Mouse (Mus musculus): ENCODE results near the gene 2310022A10Rik. TPM values are rescaled to one million over a fixed set of nuclear protein-coding genes. Genes with fewer than 3 reads are reported as not detected.

2310022A10Rik gene
- polyA plus RNA-seq, 1 experiment from 2014 or later: 22.4 TPM

DNA sequence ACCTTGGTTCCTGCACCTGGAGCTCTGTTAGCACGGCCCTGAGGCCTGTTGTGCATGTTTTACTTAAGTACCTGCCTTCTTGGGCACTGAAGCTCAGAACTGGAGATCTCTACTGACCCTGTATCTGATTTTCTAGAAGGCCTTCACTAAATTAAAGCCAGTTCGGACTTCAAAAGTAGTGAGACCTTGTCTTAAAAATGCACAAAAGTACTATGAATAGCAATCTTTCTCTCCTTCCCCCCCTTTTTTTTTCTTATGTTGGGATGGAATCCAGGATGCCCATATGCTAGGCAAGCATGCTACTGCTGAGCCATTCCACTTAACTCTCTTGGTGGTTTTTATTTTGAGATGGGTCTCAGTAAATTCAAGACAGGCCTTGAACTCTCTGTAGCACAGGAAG, 49.1 kb downstream of the 2310022A10Rik start:
- no peak overlapping the region for H3K27ac ChIP-seq (ENCODE audit: low read depth, low read length)
- H3K4me3 ChIP-seq (ENCODE audit: low read depth, low read length): no peak overlapping the region
- WGBS: 90% methylated on average over 2 of the region's 2 CpGs
- H3K27me3 ChIP-seq (ENCODE audit: control insufficient read depth, insufficient read depth, low read length): no peaks in the 10 kb centered on the region
- H3K9ac ChIP-seq (ENCODE audit: low read depth, low read length): no peak overlapping the region
- DNase-seq (ENCODE audit: low spot score): no peak
- H3K9me3 ChIP-seq (ENCODE audit: control insufficient read depth, low read length): no peaks in the 10 kb centered on the region
- no peak overlapping the region for H3K4me2 ChIP-seq (replicated peaks; ENCODE audit: low read depth, low read length)
- ATAC-seq (ENCODE audit: low FRiP score): no peak
- H3K36me3 ChIP-seq (ENCODE audit: control insufficient read depth, insufficient read depth, low read length): no peaks in the 10 kb centered on the region
- peaks cover 6% of the 10 kb centered on the region; the same call in 1 of the 2 replicates for H3K4me1 ChIP-seq (replicated peaks; ENCODE audit: control insufficient read depth, insufficient read depth, low read length)

- no peak for DNase-seq (ENCODE audit: low spot score)
Measured at GRCm38 (mm10) chr7:27602835-27603234, 49.8 kb downstream of the 2310022A10Rik start.

GRCm38 (mm10) chr7:27604661-27605348, 51.8 kb downstream of the 2310022A10Rik start:
- Histone ChIP-seq H3K27me3 (ENCODE audit: control insufficient read depth, insufficient read depth, low read length) (no peaks in the 10 kb centered on the region), H3K9me3 (ENCODE audit: control insufficient read depth, low read length) (no peaks in the 10 kb centered on the region), H3K4me3 (ENCODE audit: low read depth, low read length) (no peak overlapping the region), H3K9ac (ENCODE audit: low read depth, low read length) (no peak overlapping the region), H3K4me2 (replicated peaks; ENCODE audit: low read depth, low read length) (no peak overlapping the region), H3K4me1 (replicated peaks; ENCODE audit: control insufficient read depth, insufficient read depth, low read length) (peaks cover 9% of the 10 kb centered on the region; the same call in 1 of the 2 replicates), H3K36me3 (ENCODE audit: control insufficient read depth, insufficient read depth, low read length) (no peaks in the 10 kb centered on the region), H3K27ac (ENCODE audit: low read depth, low read length) (no peak overlapping the region)
- 47% methylated on average over 5 of the region's 5 CpGs for WGBS
- no peak for DNase-seq (ENCODE audit: low spot score)
- ATAC-seq (ENCODE audit: low FRiP score): no peak

More at GRCm38 (mm10) chr7:27602835-27603234, 49.8 kb downstream of the 2310022A10Rik start:
- Histone ChIP-seq H3K9me3 (ENCODE audit: control insufficient read depth, low read length) (no peaks in the 10 kb centered on the region), H3K9ac (ENCODE audit: low read depth, low read length) (no peak overlapping the region), H3K4me2 (replicated peaks; ENCODE audit: low read depth, low read length) (no peak overlapping the region), H3K4me3 (ENCODE audit: low read depth, low read length) (no peak overlapping the region), H3K27ac (ENCODE audit: low read depth, low read length) (no peak overlapping the region), H3K36me3 (ENCODE audit: control insufficient read depth, insufficient read depth, low read length) (no peaks in the 10 kb centered on the region), H3K4me1 (replicated peaks; ENCODE audit: control insufficient read depth, insufficient read depth, low read length) (peaks cover 9% of the 10 kb centered on the region; the same call in 1 of the 2 replicates), H3K27me3 (ENCODE audit: control insufficient read depth, insufficient read depth, low read length) (no peaks in the 10 kb centered on the region)
- 84% methylated on average over 7 of the region's 7 CpGs for WGBS
- no peak for ATAC-seq (ENCODE audit: low FRiP score)

DNA sequence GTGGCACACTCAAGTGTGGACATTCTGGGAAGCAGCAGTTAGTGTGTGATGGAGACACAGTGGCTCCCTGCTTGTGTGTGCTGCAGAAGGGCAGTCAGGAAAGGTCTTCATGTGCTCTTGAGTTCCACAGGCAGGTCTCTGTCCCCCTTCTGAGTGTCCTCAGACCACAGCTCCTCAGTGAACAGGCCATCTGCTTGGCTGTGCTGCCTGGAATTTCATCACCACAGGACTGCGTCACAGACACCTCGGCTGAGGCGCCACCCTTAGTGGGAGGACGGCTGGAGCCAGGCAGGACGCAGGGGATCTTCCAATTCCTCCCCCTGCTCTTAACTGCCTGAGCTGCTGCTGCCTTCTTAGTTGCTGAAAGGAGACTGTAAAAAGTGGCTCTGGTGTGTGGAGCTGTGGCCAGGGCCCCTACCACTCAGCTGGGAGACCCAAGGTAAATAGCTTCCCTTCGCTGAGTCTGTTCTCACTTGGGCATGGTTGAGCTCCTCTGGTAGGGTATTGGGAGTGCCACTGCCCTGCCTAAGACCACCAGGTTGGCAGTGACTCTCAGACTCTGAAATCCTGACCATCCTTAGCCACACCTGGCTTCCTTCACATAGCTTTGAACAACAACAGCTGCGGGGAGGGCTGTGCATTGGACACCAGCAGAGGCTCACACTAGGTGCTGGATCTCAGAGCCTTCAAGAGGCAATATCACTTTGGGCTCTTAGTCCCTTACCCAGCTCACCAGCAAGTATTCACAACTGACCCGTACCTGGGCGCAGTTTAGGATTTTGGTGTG, 52.7 kb downstream of the 2310022A10Rik start:
- ATAC-seq (ENCODE audit: low FRiP score) (no peak), DNase-seq (ENCODE audit: low spot score) (no peak)
- Histone ChIP-seq H3K9me3 (ENCODE audit: control insufficient read depth, low read length) (no peaks in the 10 kb centered on the region), H3K27me3 (ENCODE audit: control insufficient read depth, insufficient read depth, low read length) (no peaks in the 10 kb centered on the region), H3K4me2 (replicated peaks; ENCODE audit: low read depth, low read length) (no peak overlapping the region), H3K27ac (ENCODE audit: low read depth, low read length) (no peak overlapping the region), H3K9ac (ENCODE audit: low read depth, low read length) (no peak overlapping the region), H3K36me3 (ENCODE audit: control insufficient read depth, insufficient read depth, low read length) (no peaks in the 10 kb centered on the region), H3K4me3 (ENCODE audit: low read depth, low read length) (no peak overlapping the region), H3K4me1 (replicated peaks; ENCODE audit: control insufficient read depth, insufficient read depth, low read length) (peaks cover 9% of the 10 kb centered on the region; the same call in 1 of the 2 replicates)
- 74% methylated on average over 9 of the region's 9 CpGs for WGBS

GRCm38 (mm10) chr7:27606481-27607254, 53.6 kb downstream of the 2310022A10Rik start:
- Histone ChIP-seq H3K36me3 (ENCODE audit: control insufficient read depth, insufficient read depth, low read length) (no peaks in the 10 kb centered on the region), H3K9ac (ENCODE audit: low read depth, low read length) (no peak overlapping the region), H3K4me2 (replicated peaks; ENCODE audit: low read depth, low read length) (no peak overlapping the region), H3K27me3 (ENCODE audit: control insufficient read depth, insufficient read depth, low read length) (no peaks in the 10 kb centered on the region), H3K4me1 (replicated peaks; ENCODE audit: control insufficient read depth, insufficient read depth, low read length) (peaks cover 9% of the 10 kb centered on the region; the same call in 1 of the 2 replicates), H3K27ac (ENCODE audit: low read depth, low read length) (peak overlapping the region; percentile 56; the same call in 1 of the 2 replicates), H3K4me3 (ENCODE audit: low read depth, low read length) (no peak overlapping the region), H3K9me3 (ENCODE audit: control insufficient read depth, low read length) (no peaks in the 10 kb centered on the region)
- ATAC-seq (ENCODE audit: low FRiP score): peak; percentile 47; the same call in 1 of the 2 replicates
- peak; percentile 8 for DNase-seq (ENCODE audit: low spot score)
- 62% methylated on average over 10 of the region's 10 CpGs for WGBS

DNA sequence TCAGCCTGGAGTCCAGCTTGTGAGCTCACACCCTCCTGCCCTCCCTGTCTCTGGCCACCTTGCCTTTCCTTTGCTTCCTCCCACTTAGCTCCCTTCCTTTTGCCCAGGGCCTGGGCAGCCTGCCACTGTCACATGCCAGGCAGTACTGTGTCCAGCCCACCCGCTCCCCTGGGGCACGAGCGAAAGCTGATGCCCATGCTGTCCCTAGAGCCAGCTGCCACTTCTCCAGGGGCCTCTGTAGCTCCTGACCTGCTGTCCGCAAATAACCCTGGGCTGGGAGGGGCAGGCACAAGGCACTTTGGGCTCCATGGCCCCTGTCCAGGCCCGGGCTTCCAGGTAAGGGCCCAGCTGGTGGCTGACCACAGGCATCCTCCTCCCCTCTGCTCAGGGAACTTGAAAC, 54.5 kb downstream of the 2310022A10Rik start:
- H3K9me3 ChIP-seq (ENCODE audit: control insufficient read depth, low read length): no peaks in the 10 kb centered on the region
- H3K27me3 ChIP-seq (ENCODE audit: control insufficient read depth, insufficient read depth, low read length): no peaks in the 10 kb centered on the region
- H3K9ac ChIP-seq (ENCODE audit: low read depth, low read length): no peak overlapping the region
- H3K4me2 ChIP-seq (replicated peaks; ENCODE audit: low read depth, low read length): no peak overlapping the region
- peak; percentile 43 for ATAC-seq (ENCODE audit: low FRiP score)
- WGBS: 42% methylated on average over 5 of the region's 5 CpGs
- no peak overlapping the region for H3K4me3 ChIP-seq (ENCODE audit: low read depth, low read length)
- peak; percentile 15 for DNase-seq (ENCODE audit: low spot score)
- peaks cover 9% of the 10 kb centered on the region; the same call in 1 of the 2 replicates for H3K4me1 ChIP-seq (replicated peaks; ENCODE audit: control insufficient read depth, insufficient read depth, low read length)
- H3K36me3 ChIP-seq (ENCODE audit: control insufficient read depth, insufficient read depth, low read length): no peaks in the 10 kb centered on the region
- peak overlapping the region; percentile 56 for H3K27ac ChIP-seq (ENCODE audit: low read depth, low read length)

DNA sequence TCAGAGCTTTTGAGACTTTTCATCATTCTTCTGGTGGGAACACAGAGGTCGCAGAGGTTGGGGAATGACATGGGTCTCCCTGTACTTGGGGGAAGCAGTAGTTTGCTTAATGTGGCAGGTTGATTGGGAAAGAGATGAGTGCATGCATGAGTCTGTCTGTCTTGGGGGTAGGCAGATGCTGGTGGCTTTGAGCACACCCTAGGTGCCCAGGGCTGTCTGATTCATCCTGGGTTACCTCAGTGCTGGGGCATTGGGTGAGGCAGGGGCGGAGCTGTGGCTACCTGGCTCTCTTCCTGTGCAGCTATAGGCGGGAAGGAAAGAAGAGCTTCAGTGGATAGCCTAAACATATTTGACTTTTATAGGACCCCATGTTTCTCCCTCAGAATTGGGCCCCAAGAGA, 55.1 kb downstream of the 2310022A10Rik start:
- WGBS: 86% methylated on average over 3 of the region's 3 CpGs
- ATAC-seq (ENCODE audit: low FRiP score) (no peak), DNase-seq (ENCODE audit: low spot score) (no peak)
- Histone ChIP-seq H3K27me3 (ENCODE audit: control insufficient read depth, insufficient read depth, low read length) (no peaks in the 10 kb centered on the region), H3K9me3 (ENCODE audit: control insufficient read depth, low read length) (no peaks in the 10 kb centered on the region), H3K9ac (ENCODE audit: low read depth, low read length) (no peak overlapping the region), H3K27ac (ENCODE audit: low read depth, low read length) (no peak overlapping the region), H3K4me2 (replicated peaks; ENCODE audit: low read depth, low read length) (no peak overlapping the region), H3K4me3 (ENCODE audit: low read depth, low read length) (no peak overlapping the region), H3K4me1 (replicated peaks; ENCODE audit: control insufficient read depth, insufficient read depth, low read length) (peaks cover 9% of the 10 kb centered on the region; the same call in 1 of the 2 replicates), H3K36me3 (ENCODE audit: control insufficient read depth, insufficient read depth, low read length) (no peaks in the 10 kb centered on the region)

GRCm38 (mm10) chr7:27609285-27609684, 56.3 kb downstream of the 2310022A10Rik start:
- H3K4me2 ChIP-seq (replicated peaks; ENCODE audit: low read depth, low read length): no peak overlapping the region
- H3K9ac ChIP-seq (ENCODE audit: low read depth, low read length): no peak overlapping the region
- no peaks in the 10 kb centered on the region for H3K36me3 ChIP-seq (ENCODE audit: control insufficient read depth, insufficient read depth, low read length)
- ATAC-seq (ENCODE audit: low FRiP score): no peak
- DNase-seq (ENCODE audit: low spot score): no peak
- no peak overlapping the region for H3K27ac ChIP-seq (ENCODE audit: low read depth, low read length)
- WGBS: 97% methylated on average over 4 of the region's 4 CpGs
- no peaks in the 10 kb centered on the region for H3K9me3 ChIP-seq (ENCODE audit: control insufficient read depth, low read length)
- no peak overlapping the region for H3K4me3 ChIP-seq (ENCODE audit: low read depth, low read length)
- H3K4me1 ChIP-seq (replicated peaks; ENCODE audit: control insufficient read depth, insufficient read depth, low read length): peaks cover 9% of the 10 kb centered on the region; the same call in 1 of the 2 replicates
- no peaks in the 10 kb centered on the region for H3K27me3 ChIP-seq (ENCODE audit: control insufficient read depth, insufficient read depth, low read length)
